ENCODE assay signal across 8 mouse cellular contexts in the genomic region with DNA sequence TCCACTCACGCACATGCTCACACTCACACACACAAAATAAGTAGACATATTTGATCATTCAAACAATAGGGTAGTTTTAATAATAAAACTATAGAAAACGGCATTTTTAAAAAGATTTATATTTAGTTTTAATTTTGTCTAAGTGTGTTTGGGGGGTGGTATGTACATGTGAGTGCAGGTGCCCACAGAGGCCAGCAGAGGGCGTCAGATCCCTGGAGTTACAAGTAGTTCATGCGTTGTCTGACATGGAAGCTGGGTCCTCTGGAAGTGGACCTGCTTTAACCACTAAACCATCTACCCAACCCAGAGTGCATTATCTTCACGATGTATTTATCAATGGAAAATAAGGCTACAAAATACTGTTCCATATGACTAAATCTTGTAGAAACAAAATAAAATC. TPM values are rescaled to one million over a fixed set of nuclear protein-coding genes. Genes with fewer than 3 reads are reported as not detected.
A peak's percentile ranks its signal among the peaks of the same experiment; 100 is the strongest.
DNase-seq lines count a peak whose midpoint lies in the region; ATAC-seq and TF ChIP-seq lines count a peak whose summit lies in the region.
"Had no signal": no experiment of that assay in that cellular context is flagged by ENCODE, and none has a peak within 500 bp of the region (broad histone marks: within the 10 kb centered on the region; RNA-seq: fewer than 3 reads in every experiment).

No protein-coding gene starts in this region.

- peaks cover 0 to 4% of the 10 kb centered on the region in 2 experiments; a peak in 3 of 4 replicates for H3K4me1 ChIP-seq in CH12.LX (ENCODE audit: control insufficient read depth in 1 of 2, insufficient read depth in 2 of 2)
- 0 out of 4 replicates have a peak, but pooled peaks cover 0 to 1% of the 10 kb centered on the region in 2 experiments for H3K4me1 ChIP-seq in liver, embryonic 14.5 days (replicated peaks; ENCODE audit: control insufficient read depth in 2 of 2, insufficient read depth in 2 of 2, low read length in 1 of 2)
- H3K4me1 ChIP-seq: hindbrain, embryonic 15.5 days had no signal

- H3K4me2 ChIP-seq in CH12.LX (ENCODE audit: insufficient read depth, low read depth, poor library complexity, severe bottlenecking) = no peak overlapping the region
- no peak overlapping the region for H3K4me2 ChIP-seq in liver, embryonic 14.5 days (ENCODE audit: low read depth)
- H3K4me2 ChIP-seq: hindbrain, embryonic 15.5 days had no signal

- no peak overlapping the region for H3K9ac ChIP-seq in CH12.LX (ENCODE audit: insufficient read depth, low read depth)
- H3K9ac ChIP-seq in liver, embryonic 14.5 days (replicated peaks) = no peak overlapping the region
- H3K9ac ChIP-seq: hindbrain, embryonic 15.5 days had no signal

- TF ChIP-seq CTCF in layer of hippocampus, adult 2 months (conservative IDR thresholded peaks at IDR 0.05) = peak; percentile 65
- peak; percentile 47 to 73 for TF ChIP-seq CTCF in CH12.LX (conservative IDR thresholded peaks at IDR 0.05 in 1 of 2, IDR thresholded peaks at IDR 0.05 in 1 of 2; ENCODE audit: low read depth in 2 of 2, low read length in 2 of 2)
- peak; percentile 69 for TF ChIP-seq CTCF in liver, embryonic 14.5 days (IDR thresholded peaks at IDR 0.05; ENCODE audit: low read depth)

- H3K9me3 ChIP-seq in CH12.LX (replicated peaks; ENCODE audit: low read length) = no peaks in the 10 kb centered on the region
- H3K9me3 ChIP-seq in liver, embryonic 14.5 days (ENCODE audit: control insufficient read depth, low read length) = no peaks in the 10 kb centered on the region
- H3K9me3 ChIP-seq: hindbrain, embryonic 15.5 days had no signal

- H3K4me3 ChIP-seq in layer of hippocampus, adult 2 months = no peak overlapping the region
- no peak overlapping the region for H3K4me3 ChIP-seq in CH12.LX (replicated peaks in 1 of 3; ENCODE audit: low read depth in 2 of 3, low read length in 2 of 3, poor library complexity in 1 of 3)
- H3K4me3 ChIP-seq in liver, embryonic 14.5 days (ENCODE audit: insufficient read depth in 1 of 2, low read depth in 2 of 2, low read length in 2 of 2) = no peak overlapping the region
- H3K4me3 ChIP-seq: hindbrain, embryonic 15.5 days had no signal

- DNase-seq in layer of hippocampus, adult 2 months (ENCODE audit: low spot score in 2 of 2) = no peak
- no peak for DNase-seq in layer of hippocampus, postnatal 10 days (ENCODE audit: low spot score in 2 of 2)
- peak; percentile 58 for DNase-seq in CH12.LX (ENCODE audit: extremely low read depth)
- peak; percentile 74 for DNase-seq in R1 (ENCODE audit: low read depth, low spot score)
- DNase-seq in liver, embryonic 14.5 days (ENCODE audit: low read depth in 3 of 3, low spot score in 3 of 3) = no peak
- no peak for DNase-seq in right cerebral cortex, postnatal 14 days
- DNase-seq in right cerebral cortex, adult 18-20 months = no peak

- WGBS in liver, embryonic 14.5 days (ENCODE audit: insufficient replicate concordance) = 52% methylated on average over 5 of the region's 5 CpGs

- TF ChIP-seq POLR2A in CH12.LX (IDR thresholded peaks at IDR 0.05; ENCODE audit: low read depth, low read length) = no peak

- in situ Hi-C loops in CH12.LX (cut with MboI; ENCODE audit: low pct_ligation_motif_present, low pct_unique_long_range_greater_than_20kb, low sequenced_read_pairs) = no loop called here

- dilution Hi-C loops in CH12.LX (cut with MboI; ENCODE audit: extremely low pct_ligation_motif_present, extremely low pct_unique_long_range_greater_than_20kb, low sequenced_read_pairs) = no loop called here

- H3K27ac ChIP-seq in layer of hippocampus, adult 2 months = no peak overlapping the region
- H3K27ac ChIP-seq in CH12.LX (ENCODE audit: insufficient read depth, low read depth) = no peak overlapping the region
- no peak overlapping the region for H3K27ac ChIP-seq in liver, embryonic 14.5 days
- H3K27ac ChIP-seq: hindbrain, embryonic 15.5 days had no signal

- no peaks in the 10 kb centered on the region for H3K36me3 ChIP-seq in CH12.LX (replicated peaks in 1 of 2; ENCODE audit: control insufficient read depth in 1 of 2, insufficient read depth in 1 of 2, low read length in 1 of 2)
- H3K36me3 ChIP-seq in liver, embryonic 14.5 days (replicated peaks; ENCODE audit: control insufficient read depth, insufficient read depth, low read depth) = no peaks in the 10 kb centered on the region
- H3K36me3 ChIP-seq: hindbrain, embryonic 15.5 days had no signal

- TF ChIP-seq EP300 in CH12.LX (IDR thresholded peaks at IDR 0.05; ENCODE audit: low read length) = no peak
- TF ChIP-seq EP300 in liver, embryonic 14.5 days (IDR thresholded peaks at IDR 0.05; ENCODE audit: low read depth) = no peak

- TF ChIP-seq RAD21 in CH12.LX (IDR thresholded peaks at IDR 0.05; ENCODE audit: low read depth, low read length) = peak; percentile 72

- H3K27me3 ChIP-seq in CH12.LX (replicated peaks) = peaks cover 4% of the 10 kb centered on the region
- no peaks in the 10 kb centered on the region; the same call in 1 of the 2 replicates for H3K27me3 ChIP-seq in liver, embryonic 14.5 days (ENCODE audit: control insufficient read depth, insufficient read depth, low read length)
- H3K27me3 ChIP-seq: hindbrain, embryonic 15.5 days had no signal

- H3K79me2 ChIP-seq in CH12.LX (replicated peaks; ENCODE audit: control insufficient read depth, extremely low read depth, insufficient read depth, poor library complexity, severe bottlenecking) = no peaks in the 10 kb centered on the region

- ATAC-seq in liver, embryonic 14.5 days (ENCODE audit: insufficient read depth) = no peak

TF ChIP-seq in CH12.LX, 34 proteins besides CTCF, POLR2A, EP300 and RAD21:
- TF ChIP-seq SMC3 (IDR thresholded peaks at IDR 0.05; ENCODE audit: low read depth, low read length) (peak; percentile 80), CHD2 (IDR thresholded peaks at IDR 0.05; ENCODE audit: low read length) (no peak), BHLHE40 (IDR thresholded peaks at IDR 0.05; ENCODE audit: low read depth, low read length) (no peak), TBP (conservative IDR thresholded peaks at IDR 0.05; ENCODE audit: low read depth, low read length) (no peak), NELFE (IDR thresholded peaks at IDR 0.05; ENCODE audit: low read depth, low read length) (no peak), ZC3H11A (IDR thresholded peaks at IDR 0.05; ENCODE audit: low read depth, low read length) (peak; percentile 16; the same call in 1 of the 2 replicates), E2F4 (IDR thresholded peaks at IDR 0.05; ENCODE audit: insufficient replicate concordance, low read depth, low read length) (no peak)

RNA-seq across cellular contexts. Expression of gene Fgf2, which starts 7.0 kb away (rescaled TPM):
- 10 to 100 TPM in 1 of 2 experiments, 1 to 10 TPM in 1; 7.7 to 10.0 TPM for total RNA-seq in layer of hippocampus, adult 2 months (2021)
- total RNA-seq in layer of hippocampus, postnatal 10 days (2021) = 1 to 10 TPM; 3.8 to 4.5 TPM
- total RNA-seq in CH12.LX (2012; rRNA removed) = 0.25 and 0.38 TPM in 2 replicates
- total RNA-seq in CH12.LX (2014; rRNA removed) = not detected in 2 replicates
- polyA plus RNA-seq in CH12.LX (2012; ENCODE audit: insufficient read length, low read depth) = 0.60 and 0.70 TPM in 2 replicates
- 0.03 and 0.06 TPM in 2 replicates for polyA plus RNA-seq in liver, embryonic 14.5 days (2012; rRNA removed)
- 0.13 and 0.14 TPM in 2 replicates for polyA plus RNA-seq in liver, embryonic 14.5 days (2014; fragmentation: Nextera tagmentation; extraction: Ambion mirVana)

RNA-seq across cellular contexts. Expression of gene Cetn4, which starts 28.6 kb away (rescaled TPM):
- 10 to 100 TPM; 10.9 to 11.1 TPM for total RNA-seq in layer of hippocampus, adult 2 months (2021)
- 1 to 10 TPM; 7.4 to 8.4 TPM for total RNA-seq in layer of hippocampus, postnatal 10 days (2021)
- 0.46 and 0.89 TPM in 2 replicates for total RNA-seq in CH12.LX (2012; rRNA removed)
- total RNA-seq in CH12.LX (2014; rRNA removed) = 2.2 and 2.9 TPM in 2 replicates
- polyA plus RNA-seq in CH12.LX (2012; ENCODE audit: insufficient read length, low read depth) = 1.4 and 2.6 TPM in 2 replicates
- polyA plus RNA-seq in liver, embryonic 14.5 days (2012; rRNA removed) = 0.70 and 1.6 TPM in 2 replicates
- 1.6 and 1.9 TPM in 2 replicates for polyA plus RNA-seq in liver, embryonic 14.5 days (2014; fragmentation: Nextera tagmentation; extraction: Ambion mirVana)

RNA-seq across cellular contexts. Expression of gene Bbs12, which starts 28.8 kb away (rescaled TPM):
- total RNA-seq in layer of hippocampus, adult 2 months (2021) = 1 to 10 TPM; 6.6 to 6.8 TPM
- total RNA-seq in layer of hippocampus, postnatal 10 days (2021) = 1 to 10 TPM; 4.8 to 5.6 TPM
- total RNA-seq in CH12.LX (2012; rRNA removed) (3.2 and 4.1 TPM in 2 replicates), CH12.LX (2014; rRNA removed) (8.3 and 8.8 TPM in 2 replicates)
- 3.3 and 4.0 TPM in 2 replicates for polyA plus RNA-seq in CH12.LX (2012; ENCODE audit: insufficient read length, low read depth)
- polyA plus RNA-seq in liver, embryonic 14.5 days (2012; rRNA removed) = 1.7 and 2.2 TPM in 2 replicates
- polyA plus RNA-seq in liver, embryonic 14.5 days (2014; fragmentation: Nextera tagmentation; extraction: Ambion mirVana) = 4.4 and 4.8 TPM in 2 replicates

Comparison
In these comparisons a context has a peak if more than half of its experiments do, and no peak if none do; other contexts are left out.
1. DNase-seq: peak in CH12.LX (single experiment) and R1 (single experiment); none in layer of hippocampus, adult 2 months (0 of 2), layer of hippocampus, postnatal 10 days (0 of 2), liver, embryonic 14.5 days (0 of 3), right cerebral cortex, postnatal 14 days (single experiment) and right cerebral cortex, adult 18-20 months (single experiment).
2. Peak in every context shown above with its lines, with median percentiles within 50 percentile points of each other: CTCF ChIP-seq.